Mouse (Mus musculus): Measurements from ENCODE around the gene Gsk3a. TPM values are rescaled to one million over a fixed set of nuclear protein-coding genes. Genes with fewer than 3 reads are reported as not detected.
A peak's percentile ranks its signal among the peaks of the same experiment; 100 is the strongest.

Gsk3a gene
- total RNA-seq, 1 experiment from 2014 or later, result 96.8 TPM

- DNase-seq, result peak; percentile 99
Observed at GRCm38 (mm10) chr7:25221102-25221883, 16.4 kb downstream of the Gsk3a start, which contains the start of gene Zfp526. TSS of gene Zfp526 (plus strand) at chr7:25221425.

- DNase-seq, result peak; percentile 47
Observed at GRCm38 (mm10) chr7:25220457-25221101, 17.1 kb downstream of the Gsk3a start, which contains the start of gene Dedd2. TSS of gene Dedd2 (minus strand) at chr7:25220615.

- DNase-seq, result peak; percentile 97
Observed at GRCm38 (mm10) chr7:25219756-25220456, 17.7 kb downstream of the Gsk3a start.

DNA sequence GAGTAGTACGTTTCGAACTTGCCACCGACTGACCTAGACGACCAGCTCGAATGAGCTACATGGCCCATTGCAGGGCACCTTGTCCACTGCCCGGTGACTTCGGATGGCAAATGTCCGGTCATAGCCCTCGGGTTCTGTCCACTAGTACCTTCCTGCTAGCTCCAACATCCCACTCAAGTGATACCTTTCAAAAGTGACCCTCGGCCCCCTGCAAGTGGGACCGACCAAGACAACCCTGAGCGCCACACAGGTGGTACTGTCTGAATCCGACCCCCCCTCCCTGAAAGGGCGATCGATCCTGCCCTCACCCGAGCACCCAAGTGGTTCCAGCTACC is 18.3 kb downstream of the Gsk3a start:
- DNase-seq, result no peak

- peak; percentile 67 for DNase-seq
Observed at GRCm38 (mm10) chr7:25218705-25219415, 18.8 kb downstream of the Gsk3a start.

DNA sequence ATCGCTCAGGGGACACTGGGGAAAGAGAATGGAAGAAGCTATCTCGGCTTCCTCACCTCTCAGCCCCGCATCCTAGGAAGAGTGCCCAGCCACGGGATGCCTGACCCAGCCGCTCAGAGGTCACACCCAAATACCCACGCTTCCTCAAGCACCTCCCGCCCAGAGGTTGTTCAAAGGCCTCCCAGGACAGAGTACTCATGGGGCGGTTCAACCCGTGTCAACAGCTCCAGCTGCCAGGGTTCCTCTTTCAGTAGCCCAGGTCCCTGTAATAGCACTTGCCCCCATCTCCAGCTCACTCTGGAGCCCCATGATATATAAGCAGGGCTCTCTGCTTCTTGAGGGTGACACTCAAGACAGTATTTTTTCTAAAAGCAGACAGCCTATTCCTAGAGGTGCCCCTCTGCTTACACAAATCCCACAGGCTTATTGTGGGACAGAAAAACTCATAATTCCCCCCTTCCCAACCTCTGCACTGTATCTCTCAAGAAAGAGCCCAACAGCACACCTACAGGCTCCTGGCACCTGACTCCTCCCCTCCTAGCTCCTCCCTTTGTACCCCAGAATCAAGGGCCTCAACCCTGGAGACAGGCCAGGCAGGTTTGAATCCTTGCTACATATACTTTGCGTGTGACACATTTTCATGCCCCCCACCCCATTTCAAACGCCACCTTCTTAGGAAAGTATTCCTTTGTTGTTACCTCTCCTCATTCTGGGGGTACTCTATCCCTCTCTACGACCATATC is 19.8 kb downstream of the Gsk3a start:
- DNase-seq, result no peak

DNA sequence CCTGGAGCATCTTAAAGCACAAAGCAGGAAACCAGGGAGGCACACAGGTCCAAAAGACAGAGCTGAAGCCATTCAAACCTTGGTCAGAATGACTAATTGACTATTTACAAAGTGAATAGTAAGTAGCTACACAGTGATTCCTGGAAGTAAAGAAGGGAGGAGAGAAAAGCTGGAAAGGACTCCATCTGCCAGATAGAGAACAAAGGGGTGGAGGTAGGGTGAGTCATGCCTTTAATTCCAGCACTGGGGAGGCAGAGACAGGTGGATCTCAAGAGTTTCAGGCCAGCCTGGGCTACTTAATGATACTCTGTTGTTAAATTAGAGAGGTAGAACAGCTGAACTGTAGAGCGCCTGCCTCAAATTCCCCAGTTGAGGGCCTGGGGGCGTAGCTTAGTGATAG is 23.5 kb downstream of the Gsk3a start:
- no peak for DNase-seq

DNA sequence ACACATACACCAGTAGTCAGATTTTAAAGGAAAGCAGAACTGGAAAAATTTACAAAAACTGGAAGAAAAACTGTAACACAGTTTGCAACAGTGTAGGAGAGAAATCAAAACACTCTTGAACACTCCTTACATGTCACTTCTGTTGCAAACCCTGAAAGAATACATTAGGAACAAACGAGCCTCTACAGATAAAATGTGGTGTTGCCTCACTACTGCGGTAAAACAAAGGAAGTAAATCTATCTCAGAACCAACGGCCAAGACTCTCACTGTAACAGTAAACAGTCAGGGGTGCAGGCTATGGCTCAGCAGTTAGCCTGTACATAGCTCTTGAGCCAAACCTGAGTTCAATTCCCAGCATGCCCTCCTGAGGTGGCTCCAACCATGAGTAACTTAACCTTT is 24.6 kb downstream of the Gsk3a start:
- no peak for DNase-seq

- DNase-seq, result no peak
Observed at GRCm38 (mm10) chr7:25210482-25210881, 27.2 kb downstream of the Gsk3a start.

GRCm38 (mm10) chr7:25209161-25209622 is 28.5 kb downstream of the Gsk3a start:
- DNase-seq, result peak; percentile 20

DNA sequence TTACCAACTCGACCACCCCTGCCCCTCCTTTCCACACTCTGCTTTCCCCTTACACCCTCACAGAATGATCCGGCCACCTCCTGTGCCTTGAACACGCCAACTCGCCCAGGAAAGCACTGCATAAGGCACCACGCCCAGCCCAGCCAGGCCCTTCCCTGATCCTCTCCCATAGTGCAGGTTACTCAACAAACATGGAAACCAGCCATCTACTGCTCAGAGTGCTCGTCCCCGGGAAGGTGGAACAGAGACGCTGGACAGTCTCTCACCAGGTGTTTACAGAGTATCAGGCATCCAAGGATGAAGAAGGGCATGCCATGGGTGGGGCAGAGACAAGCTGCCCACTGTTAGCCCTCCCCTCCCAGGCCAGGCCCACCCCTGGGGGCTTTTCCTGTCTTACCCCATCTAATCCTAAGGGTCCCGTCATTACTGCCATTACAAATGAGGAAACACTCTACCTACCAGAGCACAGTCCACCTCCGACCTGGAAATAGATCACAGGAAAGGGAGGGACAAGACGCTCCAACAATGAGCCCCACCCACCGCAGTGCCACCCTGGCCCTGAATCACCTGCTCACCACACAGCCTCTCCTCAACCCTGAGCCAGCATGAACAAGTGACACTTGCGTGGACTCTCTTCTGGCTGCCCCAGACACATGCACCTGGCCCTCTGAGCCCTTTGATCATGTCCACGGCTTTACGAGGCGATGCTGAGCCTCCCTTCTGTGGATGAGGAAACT is 31.4 kb downstream of the Gsk3a start:
- DNase-seq, result peak; percentile 58

DNA sequence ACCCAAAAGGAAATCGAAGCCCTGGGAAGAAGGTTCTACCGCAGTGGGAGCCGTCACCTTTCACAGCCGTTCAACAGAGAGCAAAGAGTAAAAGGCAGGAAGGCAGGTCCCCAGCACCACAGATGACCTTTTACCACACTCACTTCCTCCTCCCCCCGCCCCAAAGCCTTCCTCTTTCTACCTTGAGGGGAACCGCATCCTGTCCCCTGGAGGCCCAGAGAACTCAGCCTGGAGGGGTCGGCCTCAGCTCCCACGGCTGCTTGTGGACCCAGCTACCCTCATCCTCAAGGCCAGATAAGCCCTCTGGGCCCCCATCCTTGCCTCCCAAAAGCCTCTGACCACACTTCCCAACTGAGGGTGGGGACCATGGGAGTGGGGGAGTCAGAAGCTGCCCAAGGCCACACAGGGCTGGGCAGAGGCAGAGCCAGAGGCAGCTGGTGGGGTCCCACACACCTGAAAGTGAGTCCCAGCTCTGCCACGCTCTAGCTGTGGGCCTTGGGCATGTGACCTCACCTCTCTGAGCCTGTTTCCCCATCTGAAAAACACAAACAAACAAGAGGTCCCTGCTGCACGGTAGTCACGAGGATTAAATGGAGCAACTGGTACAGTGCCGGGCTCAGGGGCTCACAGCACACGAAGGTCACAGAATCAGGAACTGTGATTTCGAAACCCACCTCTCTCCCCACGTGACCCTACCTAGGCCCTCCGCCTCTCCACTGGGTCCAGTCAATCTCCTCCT is 32.1 kb downstream of the Gsk3a start:
- peak; percentile 37 for DNase-seq

DNA sequence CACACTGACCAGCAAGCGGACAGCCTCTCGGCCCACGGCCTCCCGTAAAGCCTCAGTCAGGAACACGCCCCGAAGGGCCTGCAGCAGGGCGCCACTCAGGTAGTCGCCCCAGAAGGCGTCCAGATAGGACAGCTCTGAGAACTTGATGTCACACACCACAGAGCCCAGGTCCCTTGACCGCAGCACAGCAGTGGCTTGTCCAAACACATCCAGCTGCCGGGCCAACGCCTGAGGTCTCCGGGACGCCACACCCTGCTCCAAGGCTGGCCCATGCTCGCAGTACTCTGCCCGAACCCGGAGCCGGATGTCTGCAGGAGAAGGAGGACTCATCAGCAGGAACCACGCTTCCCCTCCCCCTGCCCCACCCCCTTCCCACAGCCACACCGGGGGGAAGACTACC is 34.0 kb downstream of the Gsk3a start:
- no peak for DNase-seq

DNA sequence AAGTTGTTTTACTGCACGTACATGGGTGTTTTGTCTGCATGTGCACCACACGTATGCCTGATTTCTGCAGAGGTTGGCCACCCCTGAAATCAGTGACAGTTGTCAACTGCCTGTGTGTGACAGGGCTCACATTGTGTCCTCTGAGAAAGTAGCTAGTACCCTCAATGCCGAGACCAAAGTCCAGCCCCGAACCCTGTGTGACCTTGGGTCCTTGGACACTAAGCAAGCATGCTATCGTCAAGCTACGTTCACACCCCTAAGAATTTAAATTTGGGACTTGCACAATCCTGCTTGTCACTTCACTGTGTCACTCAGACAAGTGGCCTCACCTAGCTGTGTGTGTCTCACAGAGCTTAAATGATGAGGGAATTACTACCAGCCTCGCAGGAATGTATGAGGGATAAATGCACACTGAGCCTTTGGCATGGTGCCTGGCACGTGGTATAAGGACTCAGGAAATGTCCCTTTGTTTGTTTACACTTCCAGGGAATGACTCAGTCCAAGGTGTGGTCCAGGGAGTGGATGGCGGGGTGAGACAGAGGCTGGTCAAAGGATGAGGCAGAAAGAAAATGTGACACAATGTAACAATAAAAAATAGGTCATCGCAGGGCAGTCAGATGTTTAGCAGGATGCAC is 40.1 kb downstream of the Gsk3a start:
- no peak for DNase-seq

GRCm38 (mm10) chr7:25196107-25196506 is 41.5 kb downstream of the Gsk3a start:
- DNase-seq, result no peak

- no peak for DNase-seq
Observed at GRCm38 (mm10) chr7:25195148-25195547, 42.5 kb downstream of the Gsk3a start.

DNA sequence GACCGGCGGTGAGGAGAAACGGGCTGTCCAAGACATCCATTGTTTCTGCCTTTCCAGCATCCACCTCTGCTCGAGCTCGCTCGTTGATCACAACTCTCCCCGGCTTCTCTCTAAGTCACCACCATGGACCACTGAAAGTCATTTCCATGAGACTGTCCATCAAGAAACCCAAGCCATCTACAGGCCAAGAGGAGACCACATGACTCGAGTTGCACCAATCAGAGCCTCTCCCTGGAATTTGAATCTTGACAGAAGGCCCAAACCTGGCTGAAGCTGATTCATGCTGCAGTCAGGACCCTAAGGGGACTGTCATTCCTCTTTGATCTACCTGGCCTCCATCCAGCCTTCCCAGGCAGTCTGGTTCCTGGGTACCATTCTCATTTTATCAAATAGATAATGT is 45.5 kb downstream of the Gsk3a start:
- no peak for DNase-seq

GRCm38 (mm10) chr7:25190806-25191205 is 46.8 kb downstream of the Gsk3a start:
- no peak for DNase-seq
